Mouse (Mus musculus) layer of hippocampus, postnatal 14 days (tissue): ENCODE results near the gene Fbxl17. TPM values are rescaled to one million over a fixed set of nuclear protein-coding genes. Genes with fewer than 3 reads are reported as not detected.

ENCODE experiments used
- DNase-seq, 2 experiments: peaks; one replicate each; pipeline ENCODE4 v3.0.0; 2021 to 2022; ENCODE audit warnings: low spot score in 2 of 2, mixed read lengths in 1 of 2
- total RNA-seq, 2 experiments: library from RNA; stranded (reverse); gene quantifications; 2 replicates each; pipeline ENCODE4 v1.2.3; 2021

Fbxl17 gene
- total RNA-seq, 2 experiments from 2014 or later: 50.6 to 56.8 TPM

- no peak for DNase-seq
Observed at GRCm38 (mm10) chr17:63403801-63404415, 95.9 kb downstream of the Fbxl17 start.

- DNase-seq: no peak
Observed at GRCm38 (mm10) chr17:63402741-63403681, 96.8 kb downstream of the Fbxl17 start.

GRCm38 (mm10) chr17:63402170-63402569 lies 97.6 kb downstream of the Fbxl17 start:
- no peak for DNase-seq

GRCm38 (mm10) chr17:63400640-63401039 lies 99.2 kb downstream of the Fbxl17 start:
- no peak for DNase-seq

GRCm38 (mm10) chr17:63399816-63400215 lies 100.0 kb downstream of the Fbxl17 start:
- no peak for DNase-seq

GRCm38 (mm10) chr17:63391506-63391905 lies 108.3 kb downstream of the Fbxl17 start:
- no peak for DNase-seq

- no peak for DNase-seq
Observed at GRCm38 (mm10) chr17:63390951-63391350, 108.9 kb downstream of the Fbxl17 start.

- no peak for DNase-seq
Observed at GRCm38 (mm10) chr17:63370977-63371376, 128.8 kb downstream of the Fbxl17 start.

- DNase-seq: no peak
Observed at GRCm38 (mm10) chr17:63369631-63370310, 130.0 kb downstream of the Fbxl17 start.

GRCm38 (mm10) chr17:63367476-63367875 lies 132.3 kb downstream of the Fbxl17 start:
- DNase-seq: no peak

GRCm38 (mm10) chr17:63366045-63366444 lies 133.8 kb downstream of the Fbxl17 start:
- no peak for DNase-seq

GRCm38 (mm10) chr17:63364605-63365004 lies 135.2 kb downstream of the Fbxl17 start:
- no peak for DNase-seq

- DNase-seq: no peak
Observed at GRCm38 (mm10) chr17:63362196-63362595, 137.6 kb downstream of the Fbxl17 start.

- DNase-seq: no peak
Observed at GRCm38 (mm10) chr17:63361679-63362078, 138.1 kb downstream of the Fbxl17 start.

- no peak for DNase-seq
Observed at GRCm38 (mm10) chr17:63358837-63359236, 141.0 kb downstream of the Fbxl17 start.

GRCm38 (mm10) chr17:63356202-63356601 lies 143.6 kb downstream of the Fbxl17 start:
- no peak for DNase-seq

- no peak for DNase-seq
Observed at GRCm38 (mm10) chr17:63352634-63353195, 147.1 kb downstream of the Fbxl17 start.

- no peak for DNase-seq
Observed at GRCm38 (mm10) chr17:63351682-63352081, 148.1 kb downstream of the Fbxl17 start.

GRCm38 (mm10) chr17:63350876-63351509 lies 148.8 kb downstream of the Fbxl17 start:
- no peak for DNase-seq

- DNase-seq: no peak
Observed at GRCm38 (mm10) chr17:63344101-63344500, 155.7 kb downstream of the Fbxl17 start.

GRCm38 (mm10) chr17:63343076-63343475 lies 156.7 kb downstream of the Fbxl17 start:
- no peak for DNase-seq
